Mouse (Mus musculus) kidney, postnatal 10 days (tissue): ENCODE results near the gene Chrm4.

Source experiments
- DNase-seq: peaks from one replicate; pipeline ENCODE4 v3.0.0; 2021; ENCODE audit warnings: mixed read lengths

Gene Chrm4

GRCm38 (mm10) chr2:91922586-91923414, 4.2 kb upstream of the Chrm4 start:
- no peak for DNase-seq

- peak; percentile 86 for DNase-seq
Measured at GRCm38 (mm10) chr2:91923415-91924337, 3.4 kb upstream of the Chrm4 start.

GRCm38 (mm10) chr2:91924726-91925125, 2.3 kb upstream of the Chrm4 start:
- no peak for DNase-seq

- no peak for DNase-seq
Measured at GRCm38 (mm10) chr2:91925442-91925841, 1.6 kb upstream of the Chrm4 start.

- peak; percentile 89 for DNase-seq
Measured at GRCm38 (mm10) chr2:91927826-91928533, 931 bp downstream of the Chrm4 start.

- DNase-seq = no peak
Measured at GRCm38 (mm10) chr2:91928534-91929350, 1.7 kb downstream of the Chrm4 start.

GRCm38 (mm10) chr2:91929455-91929854, 2.4 kb downstream of the Chrm4 start:
- no peak for DNase-seq

- DNase-seq = peak; percentile 80
Measured at GRCm38 (mm10) chr2:91929936-91930335, 2.9 kb downstream of the Chrm4 start.

- DNase-seq = no peak
Measured at GRCm38 (mm10) chr2:91930761-91931291, 3.8 kb downstream of the Chrm4 start.

- peak; percentile 88 for DNase-seq
Measured at GRCm38 (mm10) chr2:91931328-91932159, 4.5 kb downstream of the Chrm4 start.

- no peak for DNase-seq
Measured at GRCm38 (mm10) chr2:91932160-91932711, 5.2 kb downstream of the Chrm4 start, which contains the start of gene Mdk. Mdk (minus strand) TSS chr2:91932297.

- DNase-seq = no peak
Measured at GRCm38 (mm10) chr2:91932737-91933350, 5.8 kb downstream of the Chrm4 start.

- DNase-seq = no peak
Measured at GRCm38 (mm10) chr2:91933471-91933870, 6.4 kb downstream of the Chrm4 start.

GRCm38 (mm10) chr2:91934016-91934415, 7.0 kb downstream of the Chrm4 start:
- DNase-seq = no peak

GRCm38 (mm10) chr2:91934826-91935525, 7.9 kb downstream of the Chrm4 start:
- no peak for DNase-seq

GRCm38 (mm10) chr2:91936154-91936553, 9.1 kb downstream of the Chrm4 start:
- DNase-seq = no peak

- DNase-seq = no peak
Measured at GRCm38 (mm10) chr2:91939303-91939935, 12.4 kb downstream of the Chrm4 start.

GRCm38 (mm10) chr2:91942356-91942755, 15.3 kb downstream of the Chrm4 start:
- no peak for DNase-seq
